Mouse (Mus musculus): ENCODE measurements around the gene Hist1h3c. TPM values are rescaled to one million over a fixed set of nuclear protein-coding genes. Genes with fewer than 3 reads are reported as not detected.
"Not testable (repeated sequence)": the region's sequence is repeated elsewhere in the genome, so short reads cannot be mapped to it uniquely, and the experiment has no call there.

Gene Hist1h3c
- polyA plus RNA-seq, 1 experiment, result 24.7 TPM

DNA sequence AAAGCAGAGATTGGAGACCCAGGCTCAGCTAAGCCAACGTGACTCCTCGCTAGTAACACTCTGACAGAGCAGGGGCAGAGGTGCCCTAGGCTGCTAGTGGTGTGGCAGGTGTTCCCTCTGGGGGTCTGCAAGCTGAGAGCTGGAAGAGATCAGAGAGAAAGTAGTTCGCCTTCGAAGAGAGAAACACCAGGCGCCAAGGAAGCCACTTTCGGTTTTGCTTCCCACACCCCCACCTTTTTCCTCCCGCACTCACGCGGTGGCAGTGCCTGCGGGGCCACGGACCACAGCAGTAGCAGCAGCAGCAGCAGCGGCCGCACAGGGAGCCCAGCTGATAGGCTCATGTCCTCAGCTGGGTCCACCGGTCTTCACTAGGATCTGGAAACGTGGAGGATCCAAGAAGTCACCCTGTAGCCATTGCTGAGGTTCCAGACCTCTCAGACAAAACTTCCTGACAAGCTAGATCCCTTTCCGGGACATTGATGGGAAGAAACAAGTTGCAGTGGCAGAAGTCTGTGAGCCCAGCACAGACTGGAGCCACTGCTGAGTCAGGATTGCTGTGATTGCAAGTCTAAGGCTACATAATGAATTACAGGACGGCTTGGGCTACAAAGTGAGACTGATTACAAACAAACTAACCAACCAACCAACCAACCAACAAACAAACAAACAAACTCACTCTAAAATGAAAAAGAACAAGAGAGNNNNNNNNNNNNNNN is 34.9 kb downstream of the Hist1h3c start, which contains the start of gene Hfe:
Gene Hfe (minus strand): TSS at position 481 of the 716 bp plus-strand sequence.
- DNase-seq (ENCODE audit: low read depth, low spot score), result no peak
- 2% methylated on average over 17 of the region's 17 CpGs for WGBS

GRCm38 (mm10) chr13:23709714-23710373 is 35.6 kb downstream of the Hist1h3c start:
- 13% methylated on average over 15 of the region's 15 CpGs for WGBS

GRCm38 (mm10) chr13:23708654-23709053 is 36.7 kb downstream of the Hist1h3c start:
- WGBS, result 44% methylated on average over 4 of the region's 4 CpGs
- no peak for DNase-seq (ENCODE audit: low read depth, low spot score)

More at GRCm38 (mm10) chr13:23709714-23710373, 35.6 kb downstream of the Hist1h3c start:
- DNase-seq (ENCODE audit: low read depth, low spot score), result no peak

DNA sequence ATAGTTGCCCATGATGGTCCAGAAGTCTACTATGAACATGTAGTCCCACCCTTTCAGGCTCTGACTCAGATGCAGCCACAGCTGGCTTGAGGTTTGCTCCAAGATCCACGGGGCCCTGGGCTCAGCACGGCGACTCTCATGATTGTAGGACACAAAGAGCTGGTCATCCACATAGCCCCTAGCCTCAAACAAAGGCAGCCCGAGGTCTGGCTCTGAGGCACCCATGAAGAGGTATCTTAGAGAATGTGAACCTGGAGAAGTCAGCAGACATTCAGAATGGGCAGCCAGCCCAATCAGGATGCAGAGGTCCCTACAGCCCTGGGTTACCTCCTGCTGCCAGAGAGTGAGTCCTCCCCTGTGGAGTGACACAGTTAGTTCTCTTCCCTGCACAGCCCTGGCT is 37.4 kb downstream of the Hist1h3c start:
- 89% methylated on average over 4 of the region's 4 CpGs for WGBS
- DNase-seq (ENCODE audit: low read depth, low spot score), result no peak

DNA sequence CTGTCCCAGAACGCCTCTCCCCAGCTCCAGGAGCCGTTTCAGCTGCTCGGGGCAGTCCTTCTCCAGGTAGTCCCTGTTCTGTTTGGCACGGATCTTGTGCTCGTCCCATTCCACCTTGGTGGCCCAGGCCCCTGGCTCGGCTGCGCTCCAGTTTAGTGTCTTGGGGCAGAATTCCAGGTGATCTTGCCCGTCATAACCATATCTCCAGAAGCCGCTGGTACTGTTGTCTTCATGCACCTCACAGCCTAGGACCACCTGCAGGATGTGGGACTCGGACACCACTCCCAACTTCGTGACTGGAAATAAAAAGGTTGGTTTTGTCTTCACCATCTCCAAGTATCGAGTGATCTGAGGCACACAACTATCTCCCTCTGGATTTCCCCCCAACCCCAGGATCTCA is 38.6 kb downstream of the Hist1h3c start:
- 96% methylated on average over 12 of the region's 12 CpGs for WGBS
- no peak for DNase-seq (ENCODE audit: low read depth, low spot score)

DNA sequence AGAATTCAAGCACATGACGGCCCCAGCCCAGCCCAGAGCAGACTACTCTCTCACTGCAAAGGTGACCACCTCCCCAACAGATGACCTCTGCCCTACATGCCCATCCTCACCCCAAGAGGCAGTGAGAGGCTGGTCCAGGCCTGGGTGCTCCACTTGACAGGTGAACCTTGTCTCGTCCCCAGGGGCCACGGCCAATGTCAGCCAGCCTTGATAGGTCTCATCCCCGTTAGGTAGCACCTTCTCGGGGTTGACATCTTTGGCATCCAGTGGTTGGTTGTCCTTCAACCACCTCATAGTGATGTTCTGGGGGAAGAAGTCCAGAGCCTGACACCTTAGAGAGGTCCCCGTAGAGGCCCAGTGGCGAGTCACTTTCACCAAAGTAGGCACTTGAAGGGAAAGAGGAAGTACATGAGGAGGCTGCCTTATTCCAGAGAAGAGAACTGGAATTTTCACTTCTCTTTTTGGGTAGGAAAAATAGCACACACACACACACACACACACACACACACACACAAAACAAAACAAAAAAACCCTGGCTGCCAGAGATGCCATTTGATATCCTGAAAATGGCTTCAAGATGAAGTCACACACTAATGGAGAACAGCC is 39.5 kb downstream of the Hist1h3c start:
- WGBS, result 91% methylated on average over 7 of the region's 7 CpGs
- no peak for DNase-seq (ENCODE audit: low read depth, low spot score)

DNA sequence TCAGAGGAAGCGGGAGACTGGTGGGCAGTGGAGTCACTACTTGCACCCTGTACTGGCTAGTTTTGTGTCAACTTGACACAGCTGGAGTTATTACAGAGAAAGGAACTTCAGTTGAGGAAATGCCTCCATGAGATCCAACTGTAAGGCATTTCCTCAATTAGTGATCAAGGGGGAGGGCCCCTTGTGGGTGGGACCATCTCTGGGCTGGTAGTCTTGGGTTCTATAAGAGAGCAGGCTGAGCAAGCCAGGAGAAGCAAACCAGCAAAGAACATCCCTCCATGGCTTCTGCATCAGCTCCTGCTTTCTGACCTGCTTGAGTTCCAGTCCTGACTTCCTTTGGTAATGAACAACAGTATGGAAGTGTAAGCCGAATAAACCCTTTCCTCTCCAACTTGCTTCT is 42.6 kb downstream of the Hist1h3c start:
- DNase-seq (ENCODE audit: low read depth, low spot score), result not testable (repeated sequence)
- WGBS, result 46% methylated on average over 2 of the region's 2 CpGs

DNA sequence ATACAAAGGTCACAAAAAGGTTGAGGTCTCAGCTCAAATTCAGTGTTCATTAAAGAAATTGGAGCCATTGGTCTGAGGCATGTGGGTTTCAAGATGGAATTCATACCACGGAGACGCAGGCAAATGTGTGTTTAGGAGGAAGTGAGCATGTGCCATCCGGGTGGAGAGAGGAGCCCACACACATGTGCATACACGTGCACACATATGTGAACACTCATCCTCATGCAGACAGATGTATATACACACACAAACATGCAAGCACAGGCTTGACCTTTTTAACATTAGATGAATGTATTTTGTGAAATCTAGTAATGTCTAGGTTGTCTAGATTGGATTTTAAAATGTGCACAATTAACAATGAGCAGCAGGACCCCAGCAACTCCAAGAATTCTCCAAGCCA is 43.2 kb downstream of the Hist1h3c start:
- no peak for DNase-seq (ENCODE audit: low read depth, low spot score)
- WGBS, result 70% methylated on average over 4 of the region's 4 CpGs

DNA sequence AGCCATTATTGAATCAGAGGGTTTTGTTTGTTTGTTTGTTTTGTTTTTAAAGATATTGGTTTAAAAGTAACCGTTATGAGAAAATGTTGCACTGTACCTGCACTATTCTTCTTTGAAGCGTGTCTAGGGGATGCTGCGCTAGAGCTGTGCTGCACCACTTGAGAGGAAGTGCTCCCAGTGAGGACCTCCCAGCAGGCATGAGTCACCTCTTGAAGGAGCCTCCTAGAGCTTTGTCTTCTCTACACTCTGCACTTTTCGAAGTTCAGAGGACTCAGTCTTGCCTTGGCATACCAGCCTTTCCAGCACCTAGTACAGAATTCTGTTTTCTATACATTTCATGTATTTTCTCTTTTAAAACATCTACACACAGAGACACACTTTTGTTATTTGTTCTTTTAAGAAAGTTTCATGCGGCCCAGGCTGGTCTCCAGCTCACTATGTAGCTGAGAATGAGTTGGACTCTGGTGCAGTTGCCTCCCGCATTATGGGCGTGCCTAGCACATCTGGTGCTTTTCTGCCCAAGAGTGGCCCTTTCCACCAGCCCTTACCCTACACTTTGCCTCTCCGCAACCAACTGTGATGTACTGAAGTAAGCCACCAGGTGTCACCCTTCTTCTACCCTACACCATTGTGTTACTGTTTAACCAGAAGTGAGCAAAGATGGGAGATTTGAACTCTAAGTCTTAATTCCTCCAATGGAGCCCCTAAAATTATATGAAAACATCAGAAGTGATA is 44.4 kb downstream of the Hist1h3c start:
- 20% methylated on average over 8 of the region's 8 CpGs for WGBS
- DNase-seq (ENCODE audit: low read depth, low spot score), result peak; percentile 63

- WGBS, result 67% methylated on average over 3 of the region's 3 CpGs
- DNase-seq (ENCODE audit: low read depth, low spot score), result no peak
Measured at GRCm38 (mm10) chr13:23699767-23700166, 45.6 kb downstream of the Hist1h3c start.

GRCm38 (mm10) chr13:23698996-23699395 is 46.4 kb downstream of the Hist1h3c start:
- WGBS, result 65% methylated on average over 6 of the region's 6 CpGs
- DNase-seq (ENCODE audit: low read depth, low spot score), result no peak

DNA sequence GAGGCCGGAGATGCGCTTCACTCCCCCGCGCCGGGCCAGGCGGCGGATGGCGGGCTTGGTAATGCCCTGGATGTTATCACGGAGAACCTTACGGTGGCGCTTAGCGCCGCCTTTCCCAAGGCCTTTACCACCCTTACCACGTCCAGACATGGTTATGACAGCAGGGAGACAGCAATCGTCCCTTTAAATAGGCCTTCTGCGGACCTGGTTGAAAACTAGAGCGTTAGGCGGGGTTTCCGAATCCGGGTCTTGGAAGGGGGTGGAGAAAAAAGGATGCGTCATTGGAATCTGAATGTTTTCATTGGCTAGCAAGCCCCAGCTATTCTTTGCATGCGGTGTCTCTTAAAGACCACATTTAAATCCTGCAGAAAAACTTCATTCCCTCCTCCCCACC is 47.1 kb downstream of the Hist1h3c start, which contains the start of gene Hist1h4c:
Gene Hist1h4c (minus strand): TSS at position 155 of the 394 bp plus-strand sequence.
- under 1% methylated on average over 22 of the region's 22 CpGs for WGBS
- peak; percentile 95 for DNase-seq (ENCODE audit: low read depth, low spot score)

- under 1% methylated on average over 32 of the region's 32 CpGs for WGBS
- peak; percentile 76 for DNase-seq (ENCODE audit: low read depth, low spot score)
Measured at GRCm38 (mm10) chr13:23697491-23698299, 47.7 kb downstream of the Hist1h3c start.

- DNase-seq (ENCODE audit: low read depth, low spot score), result no peak
- WGBS, result 65% methylated on average over 15 of the region's 15 CpGs
Measured at GRCm38 (mm10) chr13:23696061-23696474, 49.3 kb downstream of the Hist1h3c start.

DNA sequence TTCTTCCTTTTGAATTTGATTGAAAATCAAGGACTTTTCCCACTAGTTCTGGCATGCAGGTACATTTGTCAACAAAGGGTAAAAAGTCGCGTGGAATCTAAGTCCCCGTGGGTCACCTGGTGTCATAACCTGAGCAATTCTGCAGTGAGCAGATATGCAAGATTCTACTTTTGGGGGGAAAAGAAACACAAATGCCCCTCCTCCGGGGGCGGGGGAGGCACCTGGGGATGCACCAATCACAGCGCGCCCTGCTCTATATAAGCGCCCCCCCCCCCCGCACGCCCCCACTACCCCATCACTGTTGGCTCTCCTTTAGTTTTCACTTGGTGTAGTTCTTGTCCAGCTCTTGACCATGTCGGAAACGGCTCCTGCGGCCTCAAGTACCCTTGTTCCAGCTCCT is 49.9 kb downstream of the Hist1h3c start, which contains the start of gene Hist1h1t:
Gene Hist1h1t (plus strand): TSS at position 301 of the 400 bp plus-strand sequence.
- 66% methylated on average over 13 of the region's 13 CpGs for WGBS

More for the DNA sequence above, 49.9 kb downstream of the Hist1h3c start, which contains the start of gene Hist1h1t:
- DNase-seq (ENCODE audit: low read depth, low spot score), result no peak

Data from large intestine, adult 2 months (tissue).